Mouse (Mus musculus) heart, embryonic 12.5 days (tissue): Measurements from ENCODE around the gene Vsig10l. TPM values are rescaled to one million over a fixed set of nuclear protein-coding genes. Genes with fewer than 3 reads are reported as not detected.

ENCODE experiments used
- ATAC-seq: fragments of 200-750 bp; cut with Nextera tagmentation; 2 replicates; pipeline ENCODE4 v1.8.0; 2017; ENCODE audit warnings: moderate TSS enrichment, moderate library complexity; ENCODE audit not compliant: insufficient number of reproducible peaks, low FRiP score
- H3K27ac ChIP-seq: fragments of 300-500 bp; sonication (generic); 2 replicates; pipeline ENCODE4 v1.5.1; 2016; ENCODE audit warnings: mild to moderate bottlenecking, moderate library complexity; ENCODE audit not compliant: poor library complexity, severe bottlenecking
- H3K27me3 ChIP-seq: fragments of 300-500 bp; sonication (generic); replicated peaks from 2 replicates; pipeline ENCODE4 v1.6.1; 2016; ENCODE audit warnings: mild to moderate bottlenecking, moderate library complexity
- H3K36me3 ChIP-seq: fragments of 300-500 bp; sonication (generic); 2 replicates; pipeline ENCODE4 v1.6.1; 2016; ENCODE audit warnings: mild to moderate bottlenecking, moderate library complexity
- H3K4me1 ChIP-seq: fragments of 300-500 bp; sonication (generic); replicated peaks from 2 replicates; pipeline ENCODE4 v1.6.1; 2016; ENCODE audit warnings: mild to moderate bottlenecking
- H3K4me2 ChIP-seq: fragments of 300-500 bp; sonication (generic); 2 replicates; pipeline ENCODE4 v1.6.1; 2016; ENCODE audit warnings: mild to moderate bottlenecking, moderate library complexity
- H3K4me3 ChIP-seq: fragments of 300-500 bp; sonication (generic); 2 replicates; pipeline ENCODE4 v1.5.1; 2016; ENCODE audit warnings: mild to moderate bottlenecking
- H3K9ac ChIP-seq: fragments of 300-500 bp; sonication (generic); 2 replicates; pipeline ENCODE4 v1.6.1; 2016; ENCODE audit warnings: mild to moderate bottlenecking, moderate library complexity
- H3K9me3 ChIP-seq: fragments of 300-500 bp; sonication (generic); replicated peaks from 2 replicates; pipeline ENCODE4 v1.6.1; 2016; ENCODE audit warnings: mild to moderate bottlenecking, moderate library complexity
- WGBS: fragments of 180-500 bp; shearing (Covaris S2); methylation state at CpG from one replicate; pipeline ENCODE4 v1.1.7; 2016; 5-methylcytosine and 5-hydroxymethylcytosine counted together
- polyA plus RNA-seq: library from polyadenylated mRNA; unstranded; fragments of >200 nt; fragmentation: Nextera tagmentation; extraction: Ambion mirVana; gene quantifications from 2 replicates; pipeline ENCODE4 v1.2.1, GENCODE M21; 2016

The Vsig10l gene
- polyA plus RNA-seq, 1 experiment from 2014 or later = 2.4 TPM

GRCm38 (mm10) chr7:43463976-43464375 is 1.0 kb downstream of the Vsig10l start:
- Histone ChIP-seq H3K9ac (no peak overlapping the region), H3K4me1 (peaks cover 6% of the 10 kb centered on the region), H3K9me3 (no peaks in the 10 kb centered on the region), H3K4me2 (no peak overlapping the region), H3K4me3 (no peak overlapping the region), H3K27me3 (peaks cover 32% of the 10 kb centered on the region), H3K27ac (no peak overlapping the region), H3K36me3 (no peaks in the 10 kb centered on the region)
- 74% methylated on average over 7 of the region's 7 CpGs for WGBS
- no peak for ATAC-seq

- H3K4me3 ChIP-seq = peak overlapping the region; percentile 56
- WGBS = 6% methylated on average over 35 of the region's 35 CpGs
- peaks cover 32% of the 10 kb centered on the region for H3K27me3 ChIP-seq
- ATAC-seq = peak; percentile 70
- no peaks in the 10 kb centered on the region for H3K36me3 ChIP-seq
- H3K9me3 ChIP-seq = no peaks in the 10 kb centered on the region
- peaks cover 6% of the 10 kb centered on the region for H3K4me1 ChIP-seq
- peak overlapping the region; percentile 90 for H3K4me2 ChIP-seq
- H3K9ac ChIP-seq = peak overlapping the region; percentile 66
- no peak overlapping the region for H3K27ac ChIP-seq
Measured at GRCm38 (mm10) chr7:43464864-43465343, 2.0 kb downstream of the Vsig10l start.

GRCm38 (mm10) chr7:43465344-43466098 is 2.6 kb downstream of the Vsig10l start:
- under 1% methylated on average over 33 of the region's 33 CpGs for WGBS
- H3K27ac ChIP-seq = no peak overlapping the region
- H3K9ac ChIP-seq = peak overlapping the region; percentile 66
- H3K9me3 ChIP-seq = no peaks in the 10 kb centered on the region; the same call in 1 of the 2 replicates
- ATAC-seq = peak; percentile 87
- H3K4me1 ChIP-seq = peaks cover 6% of the 10 kb centered on the region
- H3K4me2 ChIP-seq = peak overlapping the region; percentile 90
- no peaks in the 10 kb centered on the region for H3K36me3 ChIP-seq
- H3K4me3 ChIP-seq = peak overlapping the region; percentile 56
- H3K27me3 ChIP-seq = peaks cover 32% of the 10 kb centered on the region

- H3K27ac ChIP-seq = no peak overlapping the region
- peaks cover 6% of the 10 kb centered on the region for H3K4me1 ChIP-seq
- no peaks in the 10 kb centered on the region; the same call in 1 of the 2 replicates for H3K9me3 ChIP-seq
- H3K4me3 ChIP-seq = peak overlapping the region; percentile 56
- H3K4me2 ChIP-seq = peak overlapping the region; percentile 90
- H3K36me3 ChIP-seq = no peaks in the 10 kb centered on the region
- peaks cover 32% of the 10 kb centered on the region for H3K27me3 ChIP-seq
- peak overlapping the region; percentile 66; the same call in 1 of the 2 replicates for H3K9ac ChIP-seq
- ATAC-seq = peak; percentile 67
- under 1% methylated on average over 31 of the region's 33 CpGs for WGBS
Measured at GRCm38 (mm10) chr7:43466099-43466694, 3.2 kb downstream of the Vsig10l start.

GRCm38 (mm10) chr7:43470373-43470772 is 7.4 kb downstream of the Vsig10l start:
- no peak overlapping the region for H3K4me2 ChIP-seq
- H3K27ac ChIP-seq = no peak overlapping the region
- peaks cover 6% of the 10 kb centered on the region for H3K4me1 ChIP-seq
- H3K9me3 ChIP-seq = no peaks in the 10 kb centered on the region; the same call in 1 of the 2 replicates
- no peak for ATAC-seq
- no peak overlapping the region for H3K4me3 ChIP-seq
- no peaks in the 10 kb centered on the region for H3K36me3 ChIP-seq
- peaks cover 44% of the 10 kb centered on the region for H3K27me3 ChIP-seq
- no peak overlapping the region for H3K9ac ChIP-seq
- 32% methylated on average over 8 of the region's 8 CpGs for WGBS

GRCm38 (mm10) chr7:43475706-43476105 is 12.8 kb downstream of the Vsig10l start:
- Histone ChIP-seq H3K27ac (no peak overlapping the region), H3K4me2 (no peak overlapping the region), H3K27me3 (peaks cover 75% of the 10 kb centered on the region), H3K36me3 (no peaks in the 10 kb centered on the region), H3K4me1 (peaks cover 12% of the 10 kb centered on the region), H3K9me3 (no peaks in the 10 kb centered on the region), H3K9ac (no peak overlapping the region), H3K4me3 (no peak overlapping the region)
- 9% methylated on average over 23 of the region's 23 CpGs for WGBS
- no peak for ATAC-seq

- 2% methylated on average over 13 of the region's 13 CpGs for WGBS
- Histone ChIP-seq H3K36me3 (no peaks in the 10 kb centered on the region), H3K9me3 (no peaks in the 10 kb centered on the region), H3K4me3 (0 out of 2 replicates have a peak overlapping the region, but pooled peaks have one; percentile 3), H3K4me2 (peak overlapping the region; percentile 29), H3K27ac (no peak overlapping the region), H3K27me3 (peaks cover 75% of the 10 kb centered on the region), H3K4me1 (peaks cover 12% of the 10 kb centered on the region), H3K9ac (0 out of 2 replicates have a peak overlapping the region, but pooled peaks have one; percentile 15)
- no peak for ATAC-seq
Measured at GRCm38 (mm10) chr7:43476376-43476775, 13.4 kb downstream of the Vsig10l start.

GRCm38 (mm10) chr7:43481191-43481590 is 18.2 kb downstream of the Vsig10l start:
- Histone ChIP-seq H3K9ac (no peak overlapping the region), H3K9me3 (no peaks in the 10 kb centered on the region), H3K27me3 (peaks cover 41% of the 10 kb centered on the region), H3K27ac (no peak overlapping the region), H3K4me1 (peaks cover 13% of the 10 kb centered on the region), H3K36me3 (no peaks in the 10 kb centered on the region), H3K4me3 (no peak overlapping the region), H3K4me2 (no peak overlapping the region)
- no peak for ATAC-seq
- 53% methylated on average over 3 of the region's 3 CpGs for WGBS

GRCm38 (mm10) chr7:43482090-43482716 is 19.3 kb downstream of the Vsig10l start:
- 61% methylated on average over 8 of the region's 8 CpGs for WGBS
- Histone ChIP-seq H3K4me2 (no peak overlapping the region), H3K4me3 (no peak overlapping the region), H3K9me3 (no peaks in the 10 kb centered on the region), H3K36me3 (no peaks in the 10 kb centered on the region), H3K27me3 (peaks cover 38% of the 10 kb centered on the region), H3K4me1 (peaks cover 5% of the 10 kb centered on the region), H3K9ac (no peak overlapping the region), H3K27ac (no peak overlapping the region)
- no peak for ATAC-seq

GRCm38 (mm10) chr7:43483236-43483635 is 20.3 kb downstream of the Vsig10l start:
- Histone ChIP-seq H3K36me3 (no peaks in the 10 kb centered on the region), H3K27me3 (peaks cover 38% of the 10 kb centered on the region), H3K9me3 (no peaks in the 10 kb centered on the region), H3K4me1 (peaks cover 5% of the 10 kb centered on the region), H3K4me3 (no peak overlapping the region), H3K4me2 (no peak overlapping the region), H3K27ac (no peak overlapping the region), H3K9ac (no peak overlapping the region)
- WGBS = 12% methylated on average over 10 of the region's 10 CpGs
- no peak for ATAC-seq

- no peak overlapping the region for H3K4me2 ChIP-seq
- no peak for ATAC-seq
- H3K27ac ChIP-seq = no peak overlapping the region
- H3K4me1 ChIP-seq = peaks cover 10% of the 10 kb centered on the region; the same call in 1 of the 2 replicates
- H3K9me3 ChIP-seq = no peaks in the 10 kb centered on the region; the same call in 1 of the 2 replicates
- peaks cover 66% of the 10 kb centered on the region for H3K27me3 ChIP-seq
- no peak overlapping the region for H3K4me3 ChIP-seq
- H3K9ac ChIP-seq = no peak overlapping the region
- H3K36me3 ChIP-seq = no peaks in the 10 kb centered on the region
- WGBS = 34% methylated on average over 5 of the region's 5 CpGs
Measured at GRCm38 (mm10) chr7:43488646-43489045, 25.7 kb downstream of the Vsig10l start.
